Mouse (Mus musculus) CH12.LX (cell line): ENCODE measurements around the gene Rhot1. TPM values are rescaled to one million over a fixed set of nuclear protein-coding genes. Genes with fewer than 3 reads are reported as not detected.
A peak's percentile ranks its signal among the peaks of the same experiment; 100 is the strongest.

Experiments used
- DNase-seq: peaks from one replicate; pipeline ENCODE4 v3.0.0-alpha.2; 2013; ENCODE audit errors: extremely low read depth
- H3K27ac ChIP-seq: 2 replicates; pipeline ENCODE4 v1.5.1; 2012; ENCODE audit warnings: low read depth, mild to moderate bottlenecking, control low read depth, moderate library complexity; ENCODE audit not compliant: insufficient read depth
- H3K27me3 ChIP-seq: replicated peaks from 2 replicates; pipeline ENCODE3; 2012; ENCODE audit warnings: inconsistent platforms
- H3K36me3 ChIP-seq, 2 experiments: replicated peaks in 1 of 2; 2 replicates each; pipeline versions ENCODE3 to v1.6.1; 2012; ENCODE audit warnings: inconsistent platforms in 1 of 2, low read length in 1 of 2, mild to moderate bottlenecking in 1 of 2, mixed read lengths in 1 of 2, moderate library complexity in 1 of 2; ENCODE audit not compliant: control insufficient read depth in 1 of 2, insufficient read depth in 1 of 2
- H3K4me1 ChIP-seq, 2 experiments: 2 replicates each; pipeline ENCODE4 v1.6.1; 2012; ENCODE audit warnings: inconsistent platforms in 1 of 2, moderate library complexity in 1 of 2; ENCODE audit not compliant: insufficient read depth in 2 of 2, control insufficient read depth in 1 of 2
- H3K4me2 ChIP-seq: 2 replicates; pipeline ENCODE4 v1.6.1; 2012; ENCODE audit warnings: low read depth, mild to moderate bottlenecking, control low read depth; ENCODE audit not compliant: poor library complexity, insufficient read depth, severe bottlenecking
- H3K4me3 ChIP-seq, 3 experiments: fragments of 150-350 bp in 1 of 3; sonication (generic) in 1 of 3; replicated peaks in 1 of 3; 2 replicates each; pipeline versions ENCODE3 to v1.5.1; 2011 to 2012; ENCODE audit warnings: low read depth in 2 of 3, low read length in 2 of 3, mild to moderate bottlenecking in 2 of 3, moderate library complexity in 2 of 3, control low read depth in 1 of 3, improper control_type of control experiment in 1 of 3, inconsistent platforms in 1 of 3, mixed read lengths in 1 of 3; ENCODE audit not compliant: poor library complexity in 1 of 3
- H3K79me2 ChIP-seq: replicated peaks from 2 replicates; pipeline ENCODE4 v1.6.1; 2012; ENCODE audit warnings: mild to moderate bottlenecking, moderate library complexity; ENCODE audit not compliant: control insufficient read depth, poor library complexity, insufficient read depth, severe bottlenecking; ENCODE audit errors: extremely low read depth
- H3K9ac ChIP-seq: 2 replicates; pipeline ENCODE4 v1.6.1; 2012; ENCODE audit warnings: low read depth, mild to moderate bottlenecking, control low read depth, moderate library complexity; ENCODE audit not compliant: insufficient read depth
- H3K9me3 ChIP-seq: replicated peaks from 2 replicates; pipeline ENCODE3; 2012; ENCODE audit warnings: low read length, inconsistent platforms, mixed read lengths
- BHLHE40 ChIP-seq: IDR thresholded peaks from 2 replicates; pipeline ENCODE4 v1.6.1; 2011; ENCODE audit warnings: mild to moderate bottlenecking, low read depth, low read length, improper control_type of control experiment
- CHD1 ChIP-seq: IDR thresholded peaks from 2 replicates; pipeline ENCODE4 v1.6.1; 2012; ENCODE audit warnings: low read depth, low read length, improper control_type of control experiment, inconsistent platforms
- CHD2 ChIP-seq: IDR thresholded peaks from 2 replicates; pipeline ENCODE4 v1.6.1; 2011; ENCODE audit warnings: low read length, improper control_type of control experiment
- CTCF ChIP-seq, 2 experiments: IDR thresholded peaks in 1 of 2; conservative IDR thresholded peaks in 1 of 2; 2 replicates each; pipeline ENCODE4 v1.5.1; 2011 to 2012; ENCODE audit warnings: low read depth in 2 of 2, low read length in 2 of 2, improper control_type of control experiment in 1 of 2, inconsistent platforms in 1 of 2, mild to moderate bottlenecking in 1 of 2, moderate library complexity in 1 of 2
- E2F4 ChIP-seq: IDR thresholded peaks from 2 replicates; pipeline ENCODE4 v1.6.1; 2011; ENCODE audit warnings: low read depth, low read length, improper control_type of control experiment; ENCODE audit not compliant: insufficient replicate concordance
- ELF1 ChIP-seq: IDR thresholded peaks from 2 replicates; pipeline ENCODE4 v1.6.1; 2014; ENCODE audit warnings: low read depth, mild to moderate bottlenecking, inconsistent platforms, low read length, improper control_type of control experiment
- ETS1 ChIP-seq: conservative IDR thresholded peaks from 2 replicates; pipeline ENCODE4 v1.6.1; 2012; ENCODE audit warnings: low read depth, mild to moderate bottlenecking, inconsistent platforms, low read length, improper control_type of control experiment, moderate library complexity
- GABPA ChIP-seq: IDR thresholded peaks from 2 replicates; pipeline ENCODE4 v1.6.1; 2012; ENCODE audit warnings: low read depth, low read length, improper control_type of control experiment, inconsistent platforms; ENCODE audit not compliant: insufficient replicate concordance
- HCFC1 ChIP-seq: IDR thresholded peaks from 2 replicates; pipeline ENCODE4 v1.6.1; 2012; ENCODE audit warnings: low read depth, mild to moderate bottlenecking, inconsistent platforms, low read length, improper control_type of control experiment
- IRF4 ChIP-seq: IDR thresholded peaks from 2 replicates; pipeline ENCODE4 v1.6.1; 2014; ENCODE audit warnings: low read depth, mild to moderate bottlenecking, inconsistent platforms, low read length, improper control_type of control experiment
- JUN ChIP-seq: IDR thresholded peaks from 2 replicates; pipeline ENCODE4 v1.6.1; 2011; ENCODE audit warnings: low read depth, mild to moderate bottlenecking, low read length, improper control_type of control experiment, moderate library complexity; ENCODE audit not compliant: insufficient read depth
- JUND ChIP-seq: conservative IDR thresholded peaks from 2 replicates; pipeline ENCODE4 v1.6.1; 2011; ENCODE audit warnings: low read depth, low read length, improper control_type of control experiment
- MAX ChIP-seq: IDR thresholded peaks from 2 replicates; pipeline ENCODE4 v1.6.1; 2011; ENCODE audit warnings: low read length, improper control_type of control experiment
- MAZ ChIP-seq: IDR thresholded peaks from 2 replicates; pipeline ENCODE4 v1.6.1; 2012; ENCODE audit warnings: low read depth, mild to moderate bottlenecking, inconsistent platforms, low read length, improper control_type of control experiment, moderate library complexity
- MXI1 ChIP-seq: IDR thresholded peaks from 2 replicates; pipeline ENCODE4 v1.6.1; 2011; ENCODE audit warnings: mild to moderate bottlenecking, low read depth, low read length, improper control_type of control experiment
- MYC ChIP-seq: IDR thresholded peaks from 2 replicates; pipeline ENCODE4 v1.6.1; 2011; ENCODE audit warnings: low read depth, mild to moderate bottlenecking, improper control_type of control experiment, low read length
- NRF1 ChIP-seq: IDR thresholded peaks from 2 replicates; pipeline ENCODE4 v1.6.1; 2014; ENCODE audit warnings: low read depth, mild to moderate bottlenecking, inconsistent platforms, low read length, improper control_type of control experiment, moderate library complexity
- PAX5 ChIP-seq: IDR thresholded peaks from 2 replicates; pipeline ENCODE4 v1.6.1; 2012; ENCODE audit warnings: low read length, inconsistent platforms, mixed read lengths
- POLR2A ChIP-seq: IDR thresholded peaks from 2 replicates; pipeline ENCODE4 v1.6.1; 2011; ENCODE audit warnings: low read depth, mild to moderate bottlenecking, improper control_type of control experiment, low read length
- RAD21 ChIP-seq: IDR thresholded peaks from 2 replicates; pipeline ENCODE4 v1.6.1; 2011; ENCODE audit warnings: low read depth, mild to moderate bottlenecking, low read length, improper control_type of control experiment, moderate library complexity
- RCOR1 ChIP-seq: conservative IDR thresholded peaks from 2 replicates; pipeline ENCODE4 v1.6.1; 2012; ENCODE audit warnings: low read depth, mild to moderate bottlenecking, inconsistent platforms, low read length, improper control_type of control experiment
- SIN3A ChIP-seq: IDR thresholded peaks from 2 replicates; pipeline ENCODE4 v1.6.1; 2012; ENCODE audit warnings: low read length, improper control_type of control experiment, inconsistent platforms
- SMC3 ChIP-seq: IDR thresholded peaks from 2 replicates; pipeline ENCODE4 v1.6.1; 2011; ENCODE audit warnings: low read depth, low read length, improper control_type of control experiment
- TBP ChIP-seq: conservative IDR thresholded peaks from 2 replicates; pipeline ENCODE4 v1.6.1; 2011; ENCODE audit warnings: low read depth, low read length, improper control_type of control experiment
- TCF12 ChIP-seq: IDR thresholded peaks from 2 replicates; pipeline ENCODE4 v1.6.1; 2014; ENCODE audit warnings: low read depth, mild to moderate bottlenecking, inconsistent platforms, low read length, improper control_type of control experiment
- UBTF ChIP-seq: IDR thresholded peaks from 2 replicates; pipeline ENCODE4 v1.6.1; 2012; ENCODE audit warnings: low read depth, mild to moderate bottlenecking, inconsistent platforms, low read length, improper control_type of control experiment, moderate library complexity
- USF1 ChIP-seq: IDR thresholded peaks from 2 replicates; pipeline ENCODE4 v1.6.1; 2014; ENCODE audit warnings: low read depth, mild to moderate bottlenecking, inconsistent platforms, low read length, improper control_type of control experiment
- USF2 ChIP-seq: conservative IDR thresholded peaks from 2 replicates; pipeline ENCODE4 v1.6.1; 2011; ENCODE audit warnings: low read depth, low read length, improper control_type of control experiment
- ZC3H11A ChIP-seq: IDR thresholded peaks from 2 replicates; pipeline ENCODE4 v1.6.1; 2012; ENCODE audit warnings: low read depth, mild to moderate bottlenecking, inconsistent platforms, low read length, improper control_type of control experiment
- ZKSCAN1 ChIP-seq: IDR thresholded peaks from 2 replicates; pipeline ENCODE4 v1.6.1; 2012; ENCODE audit warnings: low read depth, inconsistent platforms, low read length, improper control_type of control experiment, borderline replicate concordance
- ZMIZ1 ChIP-seq: IDR thresholded peaks from 2 replicates; pipeline ENCODE4 v1.6.1; 2012; ENCODE audit warnings: low read depth, mild to moderate bottlenecking, inconsistent platforms, low read length, improper control_type of control experiment
- ZNF384 ChIP-seq: IDR thresholded peaks from 2 replicates; pipeline ENCODE4 v1.6.1; 2012; ENCODE audit warnings: low read depth, low read length, improper control_type of control experiment, inconsistent platforms
- dilution Hi-C: fragments of 300-500 bp; cut with MboI; formaldehyde crosslinking; loops from 2 replicates; pipeline ENCODE4 v1.14.3; 2020; ENCODE audit warnings: low sequenced_read_pairs; ENCODE audit not compliant: extremely low pct_unique_long_range_greater_than_20kb, extremely low pct_ligation_motif_present
- in situ Hi-C: fragments of 300-500 bp; cut with MboI; formaldehyde crosslinking; loops from 3 replicates; pipeline ENCODE4 v1.14.3; 2019; ENCODE audit warnings: low sequenced_read_pairs, low pct_ligation_motif_present, low pct_unique_long_range_greater_than_20kb, mixed read lengths
- polyA plus RNA-seq: library from polyadenylated mRNA; unstranded; fragments of >175 nt; gene quantifications from 2 replicates; pipeline ENCODE4 v1.2.1, GENCODE M21; 2012; ENCODE audit warnings: low read depth; ENCODE audit not compliant: insufficient read length
- total RNA-seq, 2 experiments: library from RNA; depleted of rRNA; stranded (reverse); fragments of 300-350 nt in 1 of 2; fragments of >200 nt in 1 of 2; gene quantifications; 2 replicates each; pipeline ENCODE4 v1.2.3; 2012 to 2014

Rhot1 gene
- total and polyA plus RNA-seq, 3 experiments: 33.1 to 73.3 (median 61.0) TPM

DNA sequence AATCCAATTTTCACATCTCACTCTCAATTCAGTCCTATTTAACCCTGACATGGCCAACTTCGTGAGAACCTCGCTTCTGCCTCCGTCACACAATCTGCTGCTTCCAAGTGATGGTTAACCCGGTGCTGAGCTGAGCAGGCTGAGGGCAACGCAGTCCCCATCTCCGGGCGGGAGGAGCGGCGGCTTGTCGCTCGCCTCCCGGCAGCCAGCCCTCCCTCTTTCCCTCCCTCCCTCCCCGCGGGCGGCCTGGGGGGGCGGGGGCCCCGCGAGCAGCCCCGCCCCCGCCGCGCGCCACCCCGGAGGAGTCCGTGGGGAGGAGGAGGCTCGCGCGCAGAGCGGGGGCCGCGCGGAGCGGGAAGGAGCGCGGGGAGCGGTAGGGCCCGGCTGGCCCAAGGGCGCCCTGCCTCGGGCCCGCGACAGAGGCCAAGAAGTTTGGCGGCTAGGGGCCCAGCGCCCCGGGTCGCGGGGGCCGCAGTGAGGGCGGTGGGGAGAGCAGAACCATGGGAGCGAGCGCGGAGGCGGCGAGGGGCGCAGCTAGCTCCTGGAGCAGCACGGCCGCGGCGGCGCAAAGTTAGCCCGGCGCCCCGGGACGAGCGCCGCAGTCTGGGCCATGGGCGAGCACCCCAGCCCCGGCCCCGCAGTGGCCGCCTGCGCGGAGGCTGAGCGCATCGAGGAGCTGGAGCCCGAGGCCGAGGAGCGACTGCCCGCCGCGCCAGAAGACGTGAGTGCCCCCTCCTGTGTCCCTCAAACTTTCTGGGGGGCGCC, 91.9 kb downstream of the Rhot1 start, which contains the start of gene Rhbdl3 (continued):
- no peak for TF ChIP-seq BHLHE40
- no peak for TF ChIP-seq ELF1
- no peak for TF ChIP-seq JUN
- TF ChIP-seq SIN3A: peak; percentile 56; the same call in 1 of the 2 replicates
- TF ChIP-seq ZKSCAN1: no peak
- TF ChIP-seq RAD21: no peak
- no peak for TF ChIP-seq CTCF (conservative IDR thresholded peaks at IDR 0.05 in 1 of 2, IDR thresholded peaks at IDR 0.05 in 1 of 2; ENCODE audit: low read depth in 2 of 2, low read length in 2 of 2)
- no peak for TF ChIP-seq ZC3H11A
- TF ChIP-seq TCF12: 0 out of 2 replicates have a peak, but pooled peaks have one; percentile 15
- peak; percentile 25; the same call in 1 of the 2 replicates for TF ChIP-seq NRF1
- TF ChIP-seq TBP: peak; percentile 98
- TF ChIP-seq ZMIZ1: no peak

DNA sequence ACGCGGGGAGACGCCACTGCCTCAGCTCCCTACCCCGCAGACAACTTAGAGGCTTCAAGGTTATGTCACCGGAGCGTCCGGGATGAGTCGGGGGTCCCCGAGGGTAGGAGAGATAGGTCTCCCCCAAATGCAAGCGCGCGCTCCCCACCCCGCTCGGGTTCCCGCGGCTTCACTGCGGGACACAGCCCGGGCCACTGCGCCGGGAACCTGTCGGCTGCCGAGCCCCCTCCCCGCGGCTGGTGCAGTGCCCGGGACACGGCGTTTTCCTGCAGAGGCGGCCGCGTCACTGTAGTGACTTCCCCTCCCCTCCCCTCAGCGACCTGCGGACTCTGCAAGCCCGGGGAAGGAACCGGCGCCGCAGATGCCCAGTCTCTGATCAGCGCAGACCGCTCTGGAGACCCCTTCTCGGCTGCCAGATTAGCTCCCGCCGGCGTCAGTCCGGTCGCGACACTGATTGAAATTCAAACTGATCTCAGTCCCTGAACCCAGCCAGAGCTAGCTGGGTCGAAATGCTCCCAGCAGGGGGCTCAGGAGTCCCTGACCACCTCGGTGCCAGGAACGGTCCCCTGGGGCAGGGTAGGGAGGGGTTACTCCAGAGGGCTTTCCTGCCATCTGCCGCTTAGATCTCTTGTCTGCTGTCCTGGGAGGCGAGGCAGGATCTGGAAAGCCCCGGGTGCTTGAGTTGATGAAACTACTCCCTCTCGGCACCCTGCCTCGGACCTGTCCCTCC, 92.7 kb downstream of the Rhot1 start:
- H3K36me3 ChIP-seq: no peaks in the 10 kb centered on the region
- peaks cover 44% of the 10 kb centered on the region for H3K27me3 ChIP-seq
- peak overlapping the region; percentile 49; the same call in 1 of the 2 replicates for H3K9ac ChIP-seq
- peak overlapping the region; percentile 88 for H3K4me2 ChIP-seq
- no peaks in the 10 kb centered on the region for H3K79me2 ChIP-seq
- TF ChIP-seq TCF12: no peak
- TF ChIP-seq ETS1: 0 out of 2 replicates have a peak, but pooled peaks have one; percentile 7
- TF ChIP-seq MXI1: peak; percentile 8; the same call in 1 of the 2 replicates
- peak; percentile 4 for TF ChIP-seq RAD21
- TF ChIP-seq SIN3A: no peak; the same call in 1 of the 2 replicates
- no peak for TF ChIP-seq ZC3H11A
- TF ChIP-seq MAX: no peak
- TF ChIP-seq JUND: no peak
- peak in 1 of 2 experiments; percentile 70; a peak in 2 of 4 replicates for TF ChIP-seq CTCF (conservative IDR thresholded peaks at IDR 0.05 in 1 of 2, IDR thresholded peaks at IDR 0.05 in 1 of 2; ENCODE audit: low read depth in 2 of 2, low read length in 2 of 2)
- TF ChIP-seq SMC3: peak; percentile 37
- no peak; the same call in 1 of the 2 replicates for TF ChIP-seq UBTF
- no peak for TF ChIP-seq ZKSCAN1
- TF ChIP-seq MYC: no peak
- TF ChIP-seq USF1: no peak
- no peak for TF ChIP-seq PAX5
- no peak for TF ChIP-seq ZMIZ1
- no peak for TF ChIP-seq ZNF384
- no peak for TF ChIP-seq CHD1
- no peak for TF ChIP-seq USF2
- no peak for TF ChIP-seq GABPA
- no peak for TF ChIP-seq RCOR1
- TF ChIP-seq BHLHE40: 0 out of 2 replicates have a peak, but pooled peaks have one; percentile 3
- no peak for TF ChIP-seq CHD2
- no peak for TF ChIP-seq E2F4
- TF ChIP-seq IRF4: no peak
- peak; percentile 85 for TF ChIP-seq MAZ
- TF ChIP-seq POLR2A: no peak
- TF ChIP-seq HCFC1: no peak
- no peak for TF ChIP-seq JUN
- peaks cover 21% of the 10 kb centered on the region for H3K9me3 ChIP-seq
- H3K4me1 ChIP-seq: peaks cover 0 to 31% of the 10 kb centered on the region in 2 experiments; a peak in 2 of 4 replicates
- no peak overlapping the region for H3K27ac ChIP-seq
- H3K4me3 ChIP-seq: peak overlapping the region; percentile 27 to 66 (median 52)
- peak; percentile 62 for DNase-seq
- dilution Hi-C loops (no loop called here), in situ Hi-C loops (no loop called here)
